Mouse (Mus musculus) cerebellum, postnatal 4 days (tissue): ENCODE measurements at regions not wholly inside any gene's neighbourhood (a gene's known extent, or its start where the extent isn't known, plus 50 kb on each side); places are given as distances from the start of the nearest gene placed in this dataset.
A peak's percentile ranks its signal among the peaks of the same experiment; 100 is the strongest.
"Not testable (repeated sequence)": the region's sequence is repeated elsewhere in the genome, so short reads cannot be mapped to it uniquely, and the experiment has no call there.

Experiments
- DNase-seq, 2 experiments: peaks; one replicate each; pipeline ENCODE4 v3.0.0; 2022; ENCODE audit warnings: low spot score in 2 of 2, mixed read lengths in 1 of 2

- DNase-seq, result no peak
These were observed 167.1 kb downstream of the Pcdh17 start for GRCm38 (mm10) chr14:84610476-84610875.

GRCm38 (mm10) chr14:84612551-84612950, 169.2 kb downstream of the Pcdh17 start:
- DNase-seq, result no peak

GRCm38 (mm10) chr14:84645026-84645425, 201.7 kb downstream of the Pcdh17 start:
- no peak for DNase-seq

- no peak for DNase-seq
These were observed 202.7 kb downstream of the Pcdh17 start for GRCm38 (mm10) chr14:84645972-84646577.

- DNase-seq, result no peak
These were observed 215.9 kb downstream of the Pcdh17 start for GRCm38 (mm10) chr14:84659206-84659775.

- not testable (repeated sequence) for DNase-seq
These were observed 224.3 kb downstream of the Pcdh17 start for GRCm38 (mm10) chr14:84667685-84668084.

GRCm38 (mm10) chr14:84671678-84672472, 228.5 kb downstream of the Pcdh17 start:
- peak in 1 of 2 experiments; percentile 10 for DNase-seq

GRCm38 (mm10) chr14:84686848-84687247, 243.5 kb downstream of the Pcdh17 start:
- DNase-seq, result no peak

- DNase-seq, result no peak
These were observed 247.4 kb downstream of the Pcdh17 start for GRCm38 (mm10) chr14:84690810-84691209.
